Mouse (Mus musculus) spleen, postnatal 4 days (tissue): ENCODE results near the gene Olfr1191-ps1.
"Not testable (repeated sequence)": the region's sequence is repeated elsewhere in the genome, so short reads cannot be mapped to it uniquely, and the experiment has no call there.

Experiments used
- DNase-seq, 2 experiments: peaks; one replicate each; pipeline ENCODE4 v3.0.0; 2022; ENCODE audit warnings: low spot score in 2 of 2

Olfr1191-ps1 gene

DNA sequence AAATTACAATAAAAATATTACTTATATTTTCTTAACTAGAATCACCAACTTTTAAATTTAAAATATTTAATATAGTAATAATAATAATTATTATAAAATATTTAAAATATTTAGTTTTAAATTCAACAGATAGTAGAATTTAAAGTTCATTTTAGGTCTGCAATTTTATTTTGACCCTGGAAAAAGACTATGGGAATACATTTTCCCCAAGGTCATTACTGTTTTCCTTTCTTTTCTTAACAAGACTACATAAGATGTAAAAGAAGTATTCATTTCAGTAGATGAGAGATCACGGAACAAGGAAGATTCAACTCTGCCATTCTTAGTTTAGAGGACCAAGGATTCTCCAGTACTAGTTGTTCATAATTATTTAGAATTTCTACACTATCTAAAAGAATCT, at the start of gene Olfr1191-ps1:
Gene Olfr1191-ps1 (plus strand): TSS at position 301 of the 400 bp plus-strand sequence.
- not testable (repeated sequence) for DNase-seq

DNA sequence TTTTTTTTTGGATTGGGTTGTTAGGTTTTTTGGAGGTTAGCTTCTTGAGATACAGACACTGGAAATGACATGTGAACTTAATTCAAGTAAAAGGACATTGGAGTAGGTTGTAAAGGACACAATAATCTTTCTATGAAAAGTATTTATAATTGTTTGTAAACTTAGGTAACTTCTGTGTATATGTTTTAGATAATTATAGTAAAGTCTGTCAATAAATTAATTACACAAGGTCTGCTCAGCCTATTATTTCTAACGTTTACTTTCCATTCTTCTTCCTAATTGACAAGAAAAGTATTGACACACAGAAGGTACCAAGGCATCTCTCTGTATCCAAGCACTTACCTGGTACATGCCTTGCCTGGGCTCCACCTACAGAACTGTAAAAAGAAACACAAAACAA, 7.9 kb downstream of the Olfr1191-ps1 start, which contains the start of gene Olfr1192-ps1:
Gene Olfr1192-ps1 (plus strand): TSS at position 301 of the 400 bp plus-strand sequence.
- DNase-seq, result no peak

DNA sequence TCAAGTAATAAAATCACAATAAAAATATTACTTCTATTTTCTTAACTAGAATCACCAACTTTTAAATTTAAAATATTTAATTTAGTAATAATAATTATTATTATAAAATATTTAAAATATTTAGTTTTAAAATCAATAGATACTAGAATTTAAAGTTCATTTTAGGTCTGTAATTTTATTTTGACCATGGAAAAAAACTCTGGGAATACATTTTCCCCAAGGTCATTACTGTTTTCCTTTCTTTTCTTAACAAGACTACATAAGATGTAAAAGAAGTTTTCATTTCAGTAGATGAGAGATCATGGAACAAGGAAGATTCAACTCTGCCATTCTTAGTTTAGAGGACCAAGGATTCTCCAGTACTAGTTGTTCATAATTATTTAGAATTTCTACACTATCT, 35.0 kb downstream of the Olfr1191-ps1 start, which contains the start of gene Olfr1193:
Gene Olfr1193 (plus strand): TSS at position 301 of the 400 bp plus-strand sequence.
- DNase-seq, result not testable (repeated sequence)

DNA sequence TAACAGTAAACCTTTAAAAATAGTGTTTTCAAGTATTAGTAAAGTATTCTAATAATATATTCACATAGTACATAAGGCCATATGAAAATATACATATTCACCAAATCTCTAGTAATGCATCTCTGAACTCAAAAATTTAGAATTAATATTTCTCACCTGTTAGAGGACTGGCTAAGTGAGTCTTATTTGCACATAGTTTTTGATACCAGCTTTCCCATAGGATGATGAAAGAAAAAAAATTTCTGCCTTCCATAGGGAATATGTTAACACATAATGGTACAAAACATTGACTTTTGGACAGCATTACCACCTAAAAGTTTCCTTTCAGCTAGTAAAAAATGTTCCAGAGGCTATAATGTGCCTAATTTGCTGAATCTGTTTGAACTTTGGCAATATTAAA, 48.7 kb downstream of the Olfr1191-ps1 start, which contains the start of gene Olfr1195:
Gene Olfr1195 (minus strand): TSS at position 101 of the 400 bp plus-strand sequence.
- no peak for DNase-seq
